Mouse (Mus musculus) right cerebral cortex, postnatal 25 days (tissue): ENCODE results near the gene Slc16a11.

Source experiments
- DNase-seq: peaks from one replicate; pipeline ENCODE4 v3.0.0; 2022

The Slc16a11 gene

GRCm38 (mm10) chr11:70201691-70202090 lies 10.9 kb upstream of the Slc16a11 start:
- peak; percentile 60 for DNase-seq

DNA sequence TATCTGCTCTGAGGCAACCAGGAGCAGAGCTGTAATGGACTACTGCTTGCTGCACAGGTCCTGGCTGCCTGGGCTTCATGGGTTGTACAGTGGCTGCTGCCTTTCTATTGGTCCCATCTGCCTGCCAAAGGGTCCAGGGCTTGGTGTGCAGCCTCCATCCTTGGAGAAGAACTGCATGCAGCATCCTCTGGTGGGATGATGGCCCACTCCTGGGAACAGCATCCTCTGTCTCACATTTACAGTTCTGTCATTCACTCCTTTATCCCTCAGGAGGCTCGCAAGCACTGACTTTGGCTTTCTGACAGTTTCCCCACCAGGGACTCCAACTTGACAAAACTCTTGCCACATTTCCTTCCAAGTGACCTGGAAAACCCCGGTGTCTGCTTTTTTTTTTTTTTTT lies 5.8 kb upstream of the Slc16a11 start:
- no peak for DNase-seq

GRCm38 (mm10) chr11:70207283-70207682 lies 5.3 kb upstream of the Slc16a11 start:
- no peak for DNase-seq

DNA sequence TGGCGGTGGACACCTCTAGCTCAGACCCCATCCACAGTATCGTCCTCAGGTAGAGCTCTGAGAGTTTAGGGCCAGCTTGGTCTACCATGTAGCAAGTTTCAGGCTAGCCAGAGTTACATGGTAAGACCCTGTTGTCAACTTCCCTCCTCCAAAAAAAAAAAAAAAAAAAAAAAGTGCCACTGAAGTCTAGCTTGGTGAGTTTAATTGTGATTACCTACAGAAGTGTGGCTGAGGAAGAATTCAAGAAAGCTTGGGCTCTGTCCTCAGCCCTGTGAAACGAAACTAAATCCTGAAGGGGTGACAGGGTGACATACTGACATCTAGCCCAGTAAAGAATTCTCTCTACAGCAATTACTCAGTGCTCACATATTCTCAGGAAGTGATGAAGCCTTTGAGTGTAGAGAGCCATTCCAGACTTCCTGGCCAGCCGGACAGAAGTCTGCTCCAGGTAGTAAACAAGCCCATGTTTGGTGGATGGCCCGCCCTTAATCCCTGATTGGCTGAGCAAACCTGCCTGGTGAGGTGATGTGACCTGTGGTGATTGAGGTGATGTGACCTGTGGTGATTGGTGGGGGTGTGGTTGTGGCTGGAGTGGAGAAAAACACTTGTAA lies 3.7 kb upstream of the Slc16a11 start:
- DNase-seq: no peak

GRCm38 (mm10) chr11:70210681-70211080 lies 1.9 kb upstream of the Slc16a11 start:
- DNase-seq: no peak

DNA sequence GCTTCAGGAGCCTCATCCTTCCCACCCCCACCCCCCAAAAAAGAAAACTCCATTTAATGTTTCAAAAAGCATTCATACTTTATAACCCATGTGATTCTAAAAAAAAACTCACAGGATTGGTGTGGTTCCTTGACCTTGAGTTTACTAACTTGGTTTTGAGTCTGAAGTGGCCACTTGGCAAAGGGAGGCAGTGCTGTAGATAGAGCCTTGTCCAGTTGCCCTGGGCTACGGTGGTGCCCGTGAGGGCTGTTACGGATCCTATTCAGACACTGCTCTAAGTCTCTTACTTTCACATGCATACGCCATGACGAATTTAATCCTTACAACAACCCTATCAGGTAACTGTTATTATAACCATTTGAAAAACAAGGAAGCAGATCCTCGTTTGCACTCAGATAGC lies 580 bp upstream of the Slc16a11 start:
- no peak for DNase-seq

- DNase-seq: no peak
Measured at GRCm38 (mm10) chr11:70212896-70213295, 344 bp downstream of the Slc16a11 start.

DNA sequence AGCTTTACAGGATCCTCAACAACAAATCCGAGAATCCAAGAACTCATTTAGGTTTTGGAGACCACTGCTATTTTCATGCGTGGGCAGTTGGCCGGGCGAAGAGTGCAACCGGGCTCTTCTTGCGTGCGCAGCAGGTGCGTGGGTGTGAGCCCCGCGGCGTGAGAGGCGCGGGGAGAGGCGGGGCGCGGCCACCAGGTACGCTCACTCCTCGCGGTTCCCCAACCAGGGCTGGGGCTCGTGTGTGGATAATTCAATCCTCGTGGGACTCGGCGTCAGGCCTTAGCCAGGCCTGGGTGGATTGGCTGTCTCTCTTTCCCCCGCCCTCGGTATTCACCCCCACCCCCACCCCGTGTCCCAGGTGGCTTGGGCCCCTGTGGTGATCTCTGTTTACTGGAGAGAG lies 1.2 kb downstream of the Slc16a11 start:
- DNase-seq: peak; percentile 62

DNA sequence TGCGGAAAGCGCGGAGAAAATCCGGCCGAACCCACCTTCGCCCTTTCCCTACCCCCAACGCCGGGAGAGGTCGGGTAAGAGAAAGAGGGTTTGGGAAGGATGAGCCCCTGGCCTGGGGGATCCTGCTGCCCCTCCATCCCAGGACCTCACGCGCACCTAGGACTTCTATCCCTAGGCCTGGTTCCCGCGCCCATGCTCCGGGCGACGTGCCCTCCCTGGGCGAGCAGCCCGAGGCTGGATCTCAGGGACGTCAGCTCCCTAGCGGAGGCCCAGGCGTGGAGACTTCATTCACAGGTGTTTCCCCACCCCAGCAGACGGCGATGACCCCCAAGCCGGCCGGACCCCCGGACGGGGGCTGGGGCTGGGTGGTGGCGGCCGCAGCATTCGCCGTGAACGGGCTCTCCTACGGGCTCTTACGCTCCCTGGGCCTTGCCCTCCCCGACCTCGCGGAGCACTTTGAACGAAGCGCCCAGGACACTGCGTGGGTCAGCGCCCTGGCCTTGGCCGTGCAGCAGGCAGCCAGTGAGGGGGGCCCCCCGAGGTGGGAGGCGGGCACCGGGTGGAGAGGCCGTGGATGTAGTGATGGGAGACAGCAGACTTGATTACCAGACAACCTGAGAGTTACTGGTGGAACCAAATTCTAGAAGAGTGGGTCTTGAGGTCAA lies 1.8 kb downstream of the Slc16a11 start:
- peak; percentile 58 for DNase-seq

DNA sequence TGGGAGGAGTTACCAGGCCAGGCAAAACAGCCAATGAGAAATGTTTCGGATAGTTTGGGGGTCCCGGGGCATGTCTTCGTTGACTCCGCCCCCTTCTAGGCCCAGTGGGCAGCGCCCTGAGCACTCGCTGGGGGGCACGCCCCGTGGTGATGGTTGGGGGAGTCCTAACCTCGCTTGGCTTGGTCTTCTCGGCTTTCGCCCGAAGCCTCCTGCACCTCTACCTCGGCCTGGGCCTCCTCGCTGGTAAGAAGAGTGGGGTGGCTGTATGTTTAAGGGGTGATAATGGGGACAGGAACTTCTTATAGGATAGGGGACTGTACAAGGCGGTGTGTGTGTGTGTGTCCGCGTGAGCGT lies 2.3 kb downstream of the Slc16a11 start:
- DNase-seq: no peak

- DNase-seq: no peak
Measured at GRCm38 (mm10) chr11:70215301-70215700, 2.7 kb downstream of the Slc16a11 start.

- no peak for DNase-seq
Measured at GRCm38 (mm10) chr11:70216103-70216502, 3.6 kb downstream of the Slc16a11 start.

DNA sequence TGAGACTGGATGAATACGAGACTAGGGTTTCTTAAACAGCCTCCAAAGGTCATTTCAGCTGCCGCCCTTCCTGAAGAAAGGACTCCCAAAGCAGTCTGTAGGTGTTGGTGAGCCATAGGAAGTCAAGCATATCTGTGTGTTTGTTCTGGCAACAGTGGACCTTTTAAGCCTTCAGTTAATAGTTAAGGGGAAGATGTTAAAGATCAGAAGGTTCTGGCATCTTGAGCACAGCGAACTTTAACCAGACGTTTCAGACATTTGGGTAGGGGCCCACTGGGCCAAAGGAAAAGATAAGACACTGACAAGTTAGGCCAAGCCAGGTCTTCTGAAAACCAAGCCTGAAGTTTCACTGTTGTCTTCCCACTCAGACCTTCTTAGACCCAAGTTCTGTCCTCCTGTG lies 5.5 kb downstream of the Slc16a11 start:
- DNase-seq: no peak

- DNase-seq: no peak
Measured at GRCm38 (mm10) chr11:70218741-70219470, 6.4 kb downstream of the Slc16a11 start.

DNA sequence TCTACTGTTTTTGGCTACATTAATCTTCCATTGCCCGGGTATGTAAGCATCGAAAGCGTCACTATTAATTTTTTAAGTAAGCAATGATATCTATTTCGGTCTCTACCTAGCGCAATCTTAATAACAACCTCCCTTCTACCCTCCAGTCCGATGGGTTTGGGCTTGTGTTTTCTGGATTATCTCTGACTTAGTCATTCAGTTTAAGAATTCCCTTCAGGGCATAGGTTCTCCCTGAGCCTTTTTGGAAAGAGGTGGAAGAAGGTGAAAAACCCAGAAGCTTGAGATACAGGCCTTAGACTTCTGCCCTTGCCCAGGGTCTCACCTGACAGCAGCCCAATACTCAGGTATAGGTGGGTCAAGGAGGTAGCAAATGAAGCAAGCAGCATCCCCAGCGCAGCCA lies 7.3 kb downstream of the Slc16a11 start:
- DNase-seq: no peak

GRCm38 (mm10) chr11:70220323-70220722 lies 7.8 kb downstream of the Slc16a11 start:
- DNase-seq: no peak

GRCm38 (mm10) chr11:70220731-70221602 lies 8.4 kb downstream of the Slc16a11 start, which contains the start of gene Slc16a13:
Gene Slc16a13, minus strand, starts transcription at chr11:70221064.
- peak; percentile 92 for DNase-seq

- no peak for DNase-seq
Measured at GRCm38 (mm10) chr11:70221603-70222500, 9.3 kb downstream of the Slc16a11 start.

DNA sequence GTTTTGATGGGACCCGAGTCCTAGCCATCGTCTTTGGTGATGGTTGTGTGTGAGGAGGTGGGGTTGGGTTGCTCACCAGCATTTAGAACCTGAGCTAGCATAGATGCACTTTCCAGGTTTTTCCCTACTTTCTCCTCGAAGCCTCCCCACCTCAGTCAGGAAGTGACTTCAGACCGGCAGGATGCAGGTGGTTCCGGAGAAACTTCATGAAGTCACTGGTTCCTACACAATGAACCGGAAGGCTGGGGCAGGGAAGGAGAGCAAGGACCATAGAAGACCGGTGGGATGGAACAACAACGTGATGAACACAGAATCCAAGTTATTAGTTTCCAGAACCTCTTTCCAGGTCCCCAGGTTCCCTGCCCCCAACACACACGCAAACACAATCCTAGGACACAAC lies 11.2 kb downstream of the Slc16a11 start:
- no peak for DNase-seq

DNA sequence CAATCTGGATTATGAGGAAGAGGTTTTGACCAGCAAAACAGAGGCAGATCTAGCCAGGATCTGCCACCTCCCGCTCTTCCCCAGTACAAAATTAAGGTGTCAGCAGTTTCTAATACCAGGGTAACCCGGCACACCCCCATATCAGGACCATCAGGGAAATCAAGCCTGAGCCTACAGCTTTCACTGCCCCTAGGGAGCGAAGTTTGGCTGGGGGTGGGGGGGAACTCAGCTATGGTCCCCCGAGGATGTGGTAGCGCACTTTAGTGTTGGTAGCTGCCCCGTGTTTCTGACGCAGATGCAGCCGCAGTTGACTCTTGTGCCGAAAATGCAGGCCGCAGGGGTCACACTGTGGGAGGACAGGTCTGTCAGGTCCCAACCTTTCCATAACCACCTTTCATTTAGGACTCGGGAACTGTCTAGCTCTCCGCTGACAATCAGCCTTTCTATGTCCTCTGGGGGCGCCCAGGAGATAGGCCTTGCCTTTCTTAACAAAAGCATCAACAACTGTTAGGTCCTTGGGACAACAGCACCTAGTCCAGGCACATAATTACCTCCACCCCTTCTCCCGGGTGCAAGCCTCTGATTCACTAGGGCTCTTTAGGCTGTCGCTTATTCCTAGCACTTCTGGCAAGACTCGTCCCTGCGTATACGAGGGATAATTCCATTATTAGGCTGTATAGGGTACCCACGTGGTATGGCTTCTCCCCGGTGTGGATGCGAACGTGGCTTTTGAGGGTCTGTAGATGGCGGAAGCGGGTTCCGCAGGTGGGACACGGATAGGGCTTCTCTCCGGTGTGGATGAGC lies 13.4 kb downstream of the Slc16a11 start:
- no peak for DNase-seq

GRCm38 (mm10) chr11:70226602-70226890 lies 14.0 kb downstream of the Slc16a11 start:
- no peak for DNase-seq

DNA sequence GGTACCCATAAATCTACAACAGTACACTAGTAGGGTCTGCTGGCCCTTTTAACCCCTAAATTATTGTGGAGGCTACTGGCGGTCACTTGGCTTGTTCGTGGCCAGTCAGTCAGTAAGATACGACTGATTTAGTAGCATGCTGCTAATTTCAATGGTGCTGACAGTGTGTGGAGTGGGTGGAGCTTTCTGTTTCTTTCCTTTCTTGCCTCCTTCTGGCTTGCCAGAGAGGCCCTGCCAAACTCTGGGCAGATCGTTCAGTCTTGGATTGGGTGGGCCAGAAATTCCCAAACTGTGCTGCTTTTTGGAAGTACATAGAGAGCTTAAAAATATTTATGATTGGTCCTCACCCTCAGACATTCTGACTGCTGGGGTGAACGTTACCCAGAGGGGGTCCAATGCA lies 14.6 kb downstream of the Slc16a11 start:
- no peak for DNase-seq
